Mouse (Mus musculus) midbrain, embryonic 15.5 days (tissue): ENCODE measurements at regions not wholly inside any gene's neighbourhood (a gene's known extent, or its start where the extent isn't known, plus 50 kb on each side); places are given as distances from the start of the nearest gene placed in this dataset.

ENCODE experiments used
- ATAC-seq: fragments of 200-750 bp; cut with Nextera tagmentation; replicated peaks from 2 replicates; pipeline ENCODE4 v1.8.0; 2017; ENCODE audit warnings: moderate TSS enrichment
- H3K27ac ChIP-seq: fragments of 300-500 bp; sonication (generic); 2 replicates; pipeline ENCODE4 v1.5.1; 2015; ENCODE audit warnings: mild to moderate bottlenecking, inconsistent platforms
- H3K27me3 ChIP-seq: fragments of 300-500 bp; sonication (generic); replicated peaks from 2 replicates; pipeline ENCODE4 v1.6.1; 2015; ENCODE audit warnings: inconsistent platforms
- H3K36me3 ChIP-seq: fragments of 300-500 bp; sonication (generic); replicated peaks from 2 replicates; pipeline ENCODE4 v1.6.1; 2015; ENCODE audit warnings: inconsistent platforms
- H3K4me1 ChIP-seq: fragments of 300-500 bp; sonication (generic); 2 replicates; pipeline ENCODE4 v1.6.1; 2015; ENCODE audit warnings: inconsistent platforms
- H3K4me2 ChIP-seq: fragments of 300-500 bp; sonication (generic); 2 replicates; pipeline ENCODE4 v1.6.1; 2015; ENCODE audit warnings: inconsistent platforms, mild to moderate bottlenecking, moderate library complexity
- H3K4me3 ChIP-seq: fragments of 300-500 bp; sonication (generic); 2 replicates; pipeline ENCODE4 v1.5.1; 2015; ENCODE audit warnings: mild to moderate bottlenecking, inconsistent platforms
- H3K9ac ChIP-seq: fragments of 300-500 bp; sonication (generic); 2 replicates; pipeline ENCODE4 v1.6.1; 2015; ENCODE audit warnings: mild to moderate bottlenecking, inconsistent platforms
- H3K9me3 ChIP-seq: fragments of 300-500 bp; sonication (generic); 2 replicates; pipeline ENCODE4 v1.6.1; 2016; ENCODE audit warnings: inconsistent platforms
- WGBS: fragments of 180-500 bp; shearing (Covaris S2); methylation state at CpG from one replicate; pipeline ENCODE4 v1.1.7; 2015; ENCODE audit warnings: mixed read lengths; 5-methylcytosine and 5-hydroxymethylcytosine counted together

GRCm38 (mm10) chr7:37204800-37205199 lies 506.9 kb downstream of the Tshz3 start:
- Histone ChIP-seq H3K9me3 (no peaks in the 10 kb centered on the region), H3K4me3 (no peak overlapping the region), H3K4me1 (no peaks in the 10 kb centered on the region), H3K4me2 (no peak overlapping the region), H3K27ac (no peak overlapping the region), H3K9ac (no peak overlapping the region), H3K27me3 (no peaks in the 10 kb centered on the region), H3K36me3 (no peaks in the 10 kb centered on the region)
- WGBS: 66% methylated on average over 5 of the region's 5 CpGs
- ATAC-seq: no peak

DNA sequence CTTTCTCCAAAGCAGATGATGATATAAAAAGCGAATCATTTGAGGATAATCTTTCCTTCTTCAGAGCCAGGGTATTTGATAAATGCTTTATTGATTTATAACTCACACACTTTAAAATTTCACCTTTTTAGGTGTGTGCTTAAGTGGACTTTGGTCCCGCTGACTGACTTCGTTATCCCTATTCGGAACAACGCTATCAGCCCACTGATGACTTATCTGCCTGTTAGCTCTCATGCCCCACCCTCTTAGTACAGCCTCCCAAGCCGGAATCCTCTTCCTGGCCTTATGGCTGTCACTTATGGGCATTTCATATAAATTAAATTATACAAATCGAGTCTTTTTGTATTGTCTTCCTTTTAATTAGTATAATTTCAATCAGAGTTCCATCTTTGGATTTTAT lies 510.4 kb downstream of the Tshz3 start:
- H3K27ac ChIP-seq: no peak overlapping the region
- H3K36me3 ChIP-seq: no peaks in the 10 kb centered on the region
- no peak overlapping the region for H3K4me3 ChIP-seq
- H3K4me1 ChIP-seq: no peaks in the 10 kb centered on the region
- no peaks in the 10 kb centered on the region for H3K9me3 ChIP-seq
- H3K4me2 ChIP-seq: no peak overlapping the region
- H3K27me3 ChIP-seq: no peaks in the 10 kb centered on the region
- no peak for ATAC-seq
- no peak overlapping the region for H3K9ac ChIP-seq
- 87% methylated on average over 7 of the region's 7 CpGs for WGBS

GRCm38 (mm10) chr7:37213751-37214181 lies 515.8 kb downstream of the Tshz3 start:
- H3K9ac ChIP-seq: no peak overlapping the region
- ATAC-seq: no peak
- H3K4me2 ChIP-seq: peak overlapping the region; percentile 4; the same call in 1 of the 2 replicates
- no peak overlapping the region for H3K27ac ChIP-seq
- H3K4me1 ChIP-seq: peaks cover 3% of the 10 kb centered on the region; the same call in 1 of the 2 replicates
- no peaks in the 10 kb centered on the region for H3K27me3 ChIP-seq
- no peaks in the 10 kb centered on the region for H3K9me3 ChIP-seq
- H3K4me3 ChIP-seq: no peak overlapping the region
- 38% methylated on average over 3 of the region's 3 CpGs for WGBS
- H3K36me3 ChIP-seq: no peaks in the 10 kb centered on the region

DNA sequence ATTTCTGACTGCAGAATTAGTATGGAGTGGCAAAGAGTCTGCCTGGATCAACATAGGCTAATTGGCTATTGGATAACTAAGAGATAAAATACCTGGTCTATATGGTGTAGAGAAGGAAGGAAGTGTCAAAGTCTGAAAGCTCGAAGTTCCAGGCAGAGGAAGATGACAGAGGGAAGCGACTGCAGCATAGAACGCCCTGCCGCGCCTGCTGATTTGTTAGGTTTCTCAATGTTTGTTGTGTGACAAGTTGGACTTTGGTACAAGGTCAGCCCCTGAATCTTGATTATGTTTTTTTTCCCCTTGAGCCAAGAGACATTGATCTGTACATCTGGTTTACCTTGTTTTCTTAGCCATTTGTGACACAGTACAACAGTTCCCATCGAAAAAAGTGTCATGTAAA lies 517.6 kb downstream of the Tshz3 start:
- no peak overlapping the region for H3K4me2 ChIP-seq
- H3K4me1 ChIP-seq: peaks cover 3% of the 10 kb centered on the region; the same call in 1 of the 2 replicates
- no peaks in the 10 kb centered on the region for H3K9me3 ChIP-seq
- no peaks in the 10 kb centered on the region for H3K36me3 ChIP-seq
- WGBS: 91% methylated on average over 6 of the region's 6 CpGs
- no peak for ATAC-seq
- H3K27me3 ChIP-seq: no peaks in the 10 kb centered on the region
- no peak overlapping the region for H3K4me3 ChIP-seq
- no peak overlapping the region for H3K27ac ChIP-seq
- H3K9ac ChIP-seq: no peak overlapping the region

GRCm38 (mm10) chr7:37220476-37220875 lies 522.6 kb downstream of the Tshz3 start:
- Histone ChIP-seq H3K36me3 (no peaks in the 10 kb centered on the region), H3K4me1 (no peaks in the 10 kb centered on the region), H3K9ac (no peak overlapping the region), H3K4me3 (no peak overlapping the region), H3K27me3 (no peaks in the 10 kb centered on the region), H3K4me2 (no peak overlapping the region), H3K27ac (no peak overlapping the region), H3K9me3 (no peaks in the 10 kb centered on the region)
- 95% methylated on average over 5 of the region's 5 CpGs for WGBS
- no peak for ATAC-seq

GRCm38 (mm10) chr7:37226423-37226822 lies 528.5 kb downstream of the Tshz3 start:
- H3K27ac ChIP-seq: no peak overlapping the region
- H3K4me1 ChIP-seq: no peaks in the 10 kb centered on the region
- no peaks in the 10 kb centered on the region for H3K9me3 ChIP-seq
- H3K4me2 ChIP-seq: no peak overlapping the region
- H3K36me3 ChIP-seq: no peaks in the 10 kb centered on the region
- H3K9ac ChIP-seq: no peak overlapping the region
- H3K4me3 ChIP-seq: no peak overlapping the region
- no peak for ATAC-seq
- H3K27me3 ChIP-seq: no peaks in the 10 kb centered on the region
- WGBS: 68% methylated on average over 3 of the region's 3 CpGs

DNA sequence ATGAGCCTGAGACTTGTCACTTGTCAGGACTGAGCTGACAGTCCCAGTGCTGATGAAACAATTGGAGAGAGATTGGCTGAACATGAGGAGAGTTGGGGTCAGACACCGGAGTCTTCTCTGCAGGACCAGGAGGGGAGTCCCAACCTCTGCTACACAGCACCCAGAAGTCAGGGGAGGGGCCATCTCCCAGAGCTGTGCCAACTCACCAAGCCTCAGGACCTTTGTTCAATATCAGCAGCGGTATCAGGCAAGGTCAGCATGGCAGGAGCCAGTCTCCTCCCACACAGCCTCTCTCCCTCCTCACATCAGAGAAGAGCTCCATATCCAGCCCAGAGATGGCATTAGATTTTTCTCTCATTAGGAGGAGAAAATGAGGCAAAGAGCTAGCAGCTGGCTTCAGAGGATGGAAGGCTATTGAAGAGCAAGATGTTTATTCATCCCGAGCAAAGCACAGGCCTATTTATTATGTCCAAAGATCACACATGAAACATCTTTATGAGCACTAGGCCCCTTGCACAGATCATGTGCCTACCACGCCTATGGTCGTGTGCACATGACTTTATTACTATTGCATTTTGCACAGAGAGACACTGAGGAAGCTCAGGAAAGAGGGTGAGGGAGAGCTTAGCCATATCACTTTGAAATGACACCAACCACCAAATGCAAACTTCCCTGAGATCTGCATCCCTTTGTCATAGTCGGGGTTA lies 532.9 kb downstream of the Tshz3 start:
- WGBS: 80% methylated on average over 6 of the region's 6 CpGs
- ATAC-seq: no peak
- Histone ChIP-seq H3K4me2 (no peak overlapping the region), H3K27ac (no peak overlapping the region), H3K36me3 (no peaks in the 10 kb centered on the region), H3K9me3 (no peaks in the 10 kb centered on the region), H3K9ac (no peak overlapping the region), H3K27me3 (no peaks in the 10 kb centered on the region), H3K4me1 (no peaks in the 10 kb centered on the region), H3K4me3 (no peak overlapping the region)

DNA sequence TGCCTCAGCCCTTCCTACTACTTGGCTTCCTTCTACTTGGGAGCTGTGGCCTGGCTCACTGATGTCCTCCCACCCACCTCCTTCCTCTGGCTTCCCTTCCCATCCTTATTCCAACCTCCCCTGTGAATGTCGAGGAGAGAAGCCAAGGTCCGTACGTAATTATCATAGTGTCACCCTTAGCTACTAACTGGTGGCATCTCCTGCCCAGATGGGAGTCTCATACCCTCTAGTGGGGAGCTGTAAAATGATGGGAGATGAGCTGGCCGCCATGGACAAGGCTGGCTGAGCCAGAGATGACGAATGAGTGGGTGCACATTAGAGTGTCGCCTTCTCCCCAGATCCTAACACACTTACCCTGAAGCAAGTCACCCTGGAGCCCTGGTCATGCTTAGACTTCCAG lies 532.6 kb downstream of the Zfp536 start:
- no peak overlapping the region for H3K9ac ChIP-seq
- no peak overlapping the region for H3K4me2 ChIP-seq
- H3K4me1 ChIP-seq: no peaks in the 10 kb centered on the region
- H3K27me3 ChIP-seq: no peaks in the 10 kb centered on the region
- no peaks in the 10 kb centered on the region for H3K9me3 ChIP-seq
- H3K4me3 ChIP-seq: no peak overlapping the region
- 88% methylated on average over 6 of the region's 6 CpGs for WGBS
- no peaks in the 10 kb centered on the region for H3K36me3 ChIP-seq
- no peak overlapping the region for H3K27ac ChIP-seq
- ATAC-seq: no peak

DNA sequence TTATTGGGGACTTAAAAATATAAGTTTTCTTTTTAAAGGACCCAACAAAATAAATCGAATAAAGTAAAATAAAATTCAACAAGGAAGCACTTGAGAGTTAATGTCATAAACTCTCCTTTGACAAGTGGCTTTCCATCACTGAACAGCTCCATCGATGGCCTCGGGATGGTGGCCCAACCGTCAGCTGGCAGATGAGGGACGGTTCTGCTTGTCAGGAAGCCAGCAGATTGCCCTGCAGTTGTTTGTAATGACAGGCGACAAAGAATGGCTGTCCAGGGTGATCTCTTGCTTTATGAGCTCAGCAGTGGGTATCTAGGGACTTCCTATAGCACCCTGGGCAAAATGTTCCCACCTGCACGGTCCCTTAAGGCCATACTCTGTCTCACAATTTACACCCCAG lies 531.7 kb downstream of the Zfp536 start:
- Histone ChIP-seq H3K4me1 (no peaks in the 10 kb centered on the region), H3K4me2 (no peak overlapping the region), H3K9ac (no peak overlapping the region), H3K36me3 (no peaks in the 10 kb centered on the region), H3K27ac (no peak overlapping the region), H3K9me3 (no peaks in the 10 kb centered on the region), H3K4me3 (no peak overlapping the region), H3K27me3 (no peaks in the 10 kb centered on the region)
- 73% methylated on average over 7 of the region's 7 CpGs for WGBS
- no peak for ATAC-seq

GRCm38 (mm10) chr7:37242476-37242875 lies 531.0 kb downstream of the Zfp536 start:
- Histone ChIP-seq H3K9me3 (no peaks in the 10 kb centered on the region), H3K9ac (no peak overlapping the region), H3K4me2 (no peak overlapping the region), H3K27ac (no peak overlapping the region), H3K4me3 (no peak overlapping the region), H3K4me1 (no peaks in the 10 kb centered on the region), H3K27me3 (no peaks in the 10 kb centered on the region), H3K36me3 (no peaks in the 10 kb centered on the region)
- WGBS: 93% methylated on average over 8 of the region's 8 CpGs
- no peak for ATAC-seq

DNA sequence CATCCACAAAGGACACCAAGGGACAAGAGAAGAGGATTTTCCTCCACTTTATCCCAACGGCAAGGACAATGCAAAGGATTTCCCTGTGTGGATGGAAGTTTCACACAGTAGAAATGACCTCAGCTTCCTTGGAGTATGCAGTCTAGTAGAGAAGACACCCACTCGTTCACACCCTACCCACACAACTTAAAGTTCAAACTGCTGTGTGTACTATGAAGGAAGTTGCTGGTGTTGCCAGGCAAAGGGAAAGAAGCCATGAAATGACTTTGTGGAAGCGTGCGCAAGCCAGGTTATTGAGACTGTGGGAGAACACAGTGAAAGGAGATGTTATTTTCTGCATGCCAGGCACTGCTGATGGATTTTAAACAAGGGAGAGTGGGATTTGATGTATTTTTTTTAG lies 527.3 kb downstream of the Zfp536 start:
- H3K36me3 ChIP-seq: no peaks in the 10 kb centered on the region
- H3K4me3 ChIP-seq: no peak overlapping the region
- H3K9ac ChIP-seq: no peak overlapping the region
- no peaks in the 10 kb centered on the region for H3K27me3 ChIP-seq
- H3K4me1 ChIP-seq: no peaks in the 10 kb centered on the region
- 90% methylated on average over 4 of the region's 4 CpGs for WGBS
- no peak overlapping the region for H3K27ac ChIP-seq
- H3K9me3 ChIP-seq: no peaks in the 10 kb centered on the region
- no peak for ATAC-seq
- no peak overlapping the region for H3K4me2 ChIP-seq

DNA sequence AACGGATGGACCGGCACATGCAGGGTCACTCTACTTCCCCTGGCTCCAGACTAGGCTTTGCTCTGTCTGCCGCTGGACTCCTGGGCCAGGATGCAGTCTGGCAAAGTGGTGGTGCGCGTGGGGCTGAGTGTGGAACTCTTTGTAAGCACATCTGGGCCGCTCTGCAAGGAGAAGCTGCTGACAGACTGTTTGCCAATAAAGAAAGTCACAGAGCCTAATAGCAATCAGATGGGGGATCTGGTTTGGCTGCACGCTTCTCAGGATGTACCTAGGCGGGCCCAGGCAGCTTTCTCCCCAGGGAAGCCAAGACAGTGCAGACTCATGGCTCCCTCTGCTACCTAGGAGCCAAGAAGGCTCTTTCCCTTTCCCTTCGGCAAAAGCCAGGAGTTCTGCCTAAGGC lies 519.0 kb downstream of the Zfp536 start:
- Histone ChIP-seq H3K4me2 (no peak overlapping the region), H3K36me3 (no peaks in the 10 kb centered on the region), H3K9ac (no peak overlapping the region), H3K4me1 (no peaks in the 10 kb centered on the region), H3K27me3 (no peaks in the 10 kb centered on the region), H3K27ac (no peak overlapping the region), H3K4me3 (no peak overlapping the region), H3K9me3 (0 out of 2 replicates have a peak, but pooled peaks cover 4% of the 10 kb centered on the region)
- ATAC-seq: no peak
- WGBS: 84% methylated on average over 9 of the region's 9 CpGs

GRCm38 (mm10) chr7:37255840-37256239 lies 517.6 kb downstream of the Zfp536 start:
- no peaks in the 10 kb centered on the region for H3K4me1 ChIP-seq
- 0 out of 2 replicates have a peak, but pooled peaks cover 4% of the 10 kb centered on the region for H3K9me3 ChIP-seq
- H3K4me2 ChIP-seq: no peak overlapping the region
- H3K27ac ChIP-seq: no peak overlapping the region
- no peak overlapping the region for H3K4me3 ChIP-seq
- no peak for ATAC-seq
- no peaks in the 10 kb centered on the region for H3K36me3 ChIP-seq
- no peak overlapping the region for H3K9ac ChIP-seq
- 70% methylated on average over 3 of the region's 3 CpGs for WGBS
- H3K27me3 ChIP-seq: no peaks in the 10 kb centered on the region
